Mouse (Mus musculus): ENCODE data around the gene Aanat. TPM values are rescaled to one million over a fixed set of nuclear protein-coding genes. Genes with fewer than 3 reads are reported as not detected.
A peak's percentile ranks its signal among the peaks of the same experiment; 100 is the strongest.

Gene Aanat
- polyA plus RNA-seq (2014; fragmentation: Nextera tagmentation; extraction: Ambion mirVana): 0.28 TPM in 1 of 2 replicates, not detected in the other

DNA sequence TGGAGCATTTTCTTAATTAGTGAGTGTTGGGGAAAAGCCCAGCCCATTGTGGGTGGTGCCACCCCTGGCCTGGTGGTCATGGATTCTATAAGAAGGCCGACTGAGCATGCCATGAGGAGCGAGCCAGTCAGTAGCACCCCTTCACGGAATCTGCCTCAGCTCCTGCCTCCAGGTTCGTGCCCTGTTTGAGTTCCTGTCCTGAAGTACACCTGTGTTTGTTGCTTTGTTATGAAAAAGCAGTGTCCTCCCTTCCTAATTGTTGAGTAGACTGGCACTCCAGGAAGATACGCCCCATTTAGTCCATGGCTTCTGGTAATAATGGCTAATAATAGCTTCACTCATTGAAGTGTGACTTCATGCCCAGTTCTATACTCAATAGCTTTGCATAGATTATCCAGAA is at the start of gene Aanat:
Gene Aanat (plus strand): TSS at position 123 of the 400 bp plus-strand sequence.
- ATAC-seq (ENCODE audit: insufficient number of reproducible peaks, low FRiP score, low TSS enrichment, low read depth) (no peak), DNase-seq (ENCODE audit: low spot score) (no peak)
- Histone ChIP-seq H3K36me3 (ENCODE audit: control insufficient read depth, insufficient read depth, low read length) (no peaks in the 10 kb centered on the region), H3K9ac (ENCODE audit: low read length) (no peak within 1 kb of the TSS), H3K4me3 (ENCODE audit: low read depth, low read length) (no peak within 1 kb of the TSS), H3K9me3 (ENCODE audit: control insufficient read depth, low read length) (no peaks in the 10 kb centered on the region), H3K4me2 (ENCODE audit: low read depth, severe bottlenecking) (peak within 1 kb of the TSS; percentile 24; the same call in 1 of the 2 replicates), H3K27ac (replicated peaks; ENCODE audit: low read depth, low read length) (no peak within 1 kb of the TSS), H3K4me1 (ENCODE audit: control insufficient read depth, insufficient read depth, low read length) (no peaks in the 10 kb centered on the region), H3K27me3 (ENCODE audit: control insufficient read depth, insufficient read depth, low read length) (no peaks in the 10 kb centered on the region)
- 59% methylated on average over 5 of the region's 5 CpGs for WGBS

DNA sequence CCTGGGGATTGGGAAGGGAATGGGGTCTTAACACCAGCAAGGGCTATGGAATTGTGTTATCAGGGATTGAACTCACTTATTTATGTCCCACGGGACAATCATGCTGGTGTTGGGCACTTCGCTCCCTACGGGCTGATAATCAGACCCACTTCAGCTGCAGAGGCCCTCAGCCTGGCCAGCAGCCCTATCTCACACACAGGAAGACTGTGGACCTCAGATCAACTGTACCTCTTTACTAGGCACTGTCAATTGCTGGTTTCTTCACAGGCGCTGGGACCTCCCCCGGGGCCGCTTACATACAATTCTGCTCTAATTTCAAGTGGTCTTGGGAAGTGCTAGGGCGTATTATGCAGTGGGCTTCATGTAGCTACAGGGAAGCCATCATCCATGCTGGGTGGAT is 49.5 kb upstream of the Aanat start:
- peaks cover 14% of the 10 kb centered on the region for H3K4me1 ChIP-seq (ENCODE audit: control insufficient read depth, insufficient read depth, low read length)
- peaks cover 19% of the 10 kb centered on the region for H3K36me3 ChIP-seq (ENCODE audit: control insufficient read depth, insufficient read depth, low read length)
- no peak overlapping the region for H3K9ac ChIP-seq (ENCODE audit: low read length)
- ATAC-seq (ENCODE audit: insufficient number of reproducible peaks, low FRiP score, low TSS enrichment, low read depth) (no peak), DNase-seq (ENCODE audit: low spot score) (no peak)
- H3K4me2 ChIP-seq (ENCODE audit: low read depth, severe bottlenecking): no peak overlapping the region
- 92% methylated on average over 7 of the region's 7 CpGs for WGBS
- H3K27me3 ChIP-seq (ENCODE audit: control insufficient read depth, insufficient read depth, low read length): peaks cover 31% of the 10 kb centered on the region
- H3K27ac ChIP-seq (replicated peaks; ENCODE audit: low read depth, low read length): no peak overlapping the region
- no peaks in the 10 kb centered on the region for H3K9me3 ChIP-seq (ENCODE audit: control insufficient read depth, low read length)
- no peak overlapping the region for H3K4me3 ChIP-seq (ENCODE audit: low read depth, low read length)

DNA sequence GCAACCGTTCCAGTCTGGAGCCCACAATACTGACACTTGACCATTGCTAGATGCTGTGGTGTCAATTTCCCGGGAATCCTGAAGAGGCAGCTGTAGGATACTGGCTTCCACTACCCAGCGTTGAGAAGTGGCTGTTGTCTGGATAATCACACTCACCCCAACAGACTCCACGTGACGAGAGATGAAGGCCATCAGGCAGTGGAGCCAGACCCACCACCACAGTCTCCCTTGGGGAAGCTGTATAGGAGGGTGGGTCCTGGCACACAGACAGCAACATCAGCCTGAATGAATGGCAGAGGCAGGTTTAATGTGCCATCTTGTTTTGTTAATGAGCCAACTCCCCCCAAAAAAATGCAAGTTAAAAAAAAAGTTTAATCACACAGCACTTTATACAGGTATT is 48.8 kb upstream of the Aanat start:
- H3K27me3 ChIP-seq (ENCODE audit: control insufficient read depth, insufficient read depth, low read length): peaks cover 25% of the 10 kb centered on the region
- 82% methylated on average over 5 of the region's 5 CpGs for whole genome bisulfite sequencing
- H3K4me2 ChIP-seq (ENCODE audit: low read depth, severe bottlenecking): no peak overlapping the region
- DNase-seq (ENCODE audit: low spot score) (no peak), ATAC-seq (ENCODE audit: insufficient number of reproducible peaks, low FRiP score, low TSS enrichment, low read depth) (no peak)
- no peak overlapping the region for H3K9ac ChIP-seq (ENCODE audit: low read length)
- H3K9me3 ChIP-seq (ENCODE audit: control insufficient read depth, low read length): no peaks in the 10 kb centered on the region
- peaks cover 25% of the 10 kb centered on the region for H3K36me3 ChIP-seq (ENCODE audit: control insufficient read depth, insufficient read depth, low read length)
- no peak overlapping the region for H3K27ac ChIP-seq (replicated peaks; ENCODE audit: low read depth, low read length)
- no peak overlapping the region for H3K4me3 ChIP-seq (ENCODE audit: low read depth, low read length)
- H3K4me1 ChIP-seq (ENCODE audit: control insufficient read depth, insufficient read depth, low read length): peaks cover 8% of the 10 kb centered on the region

DNA sequence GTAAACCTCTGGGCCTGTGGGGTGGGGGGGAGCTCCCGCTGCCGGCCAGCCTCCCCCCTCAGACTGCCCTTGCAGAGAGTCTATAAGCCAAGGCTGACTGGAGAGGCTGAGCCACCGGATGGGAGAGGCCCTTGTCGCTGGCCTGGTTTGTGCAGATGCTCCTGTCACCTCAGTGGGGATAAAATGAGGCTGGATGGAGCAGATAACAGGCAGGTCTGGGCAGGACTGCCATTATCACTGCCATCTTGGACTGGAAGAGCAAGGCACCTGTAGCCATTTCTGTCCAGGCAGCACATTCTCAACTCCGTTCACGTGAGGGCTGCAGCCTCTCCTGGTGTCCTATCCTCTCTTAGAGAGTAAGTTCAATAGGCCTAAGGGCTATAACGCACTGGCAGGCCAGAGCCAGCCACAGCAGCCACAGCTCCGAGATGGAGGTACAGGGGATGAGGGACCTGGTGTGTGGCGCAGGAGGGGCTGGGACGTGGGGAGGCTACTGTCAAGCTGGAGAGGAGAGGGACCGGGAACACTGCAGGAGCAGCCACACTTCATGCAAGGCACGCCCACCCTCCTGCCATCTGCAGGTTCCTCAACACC is 48.0 kb upstream of the Aanat start:
- no peak overlapping the region for H3K27ac ChIP-seq (replicated peaks; ENCODE audit: low read depth, low read length)
- H3K4me3 ChIP-seq (ENCODE audit: low read depth, low read length): no peak overlapping the region
- 86% methylated on average over 12 of the region's 12 CpGs for WGBS
- H3K9ac ChIP-seq (ENCODE audit: low read length): no peak overlapping the region
- H3K4me2 ChIP-seq (ENCODE audit: low read depth, severe bottlenecking): no peak overlapping the region
- peaks cover 30% of the 10 kb centered on the region for H3K36me3 ChIP-seq (ENCODE audit: control insufficient read depth, insufficient read depth, low read length)
- no peak for ATAC-seq (ENCODE audit: insufficient number of reproducible peaks, low FRiP score, low TSS enrichment, low read depth)
- H3K27me3 ChIP-seq (ENCODE audit: control insufficient read depth, insufficient read depth, low read length): peaks cover 17% of the 10 kb centered on the region
- DNase-seq (ENCODE audit: low spot score): no peak
- H3K4me1 ChIP-seq (ENCODE audit: control insufficient read depth, insufficient read depth, low read length): peaks cover 5% of the 10 kb centered on the region; the same call in 1 of the 2 replicates
- no peaks in the 10 kb centered on the region for H3K9me3 ChIP-seq (ENCODE audit: control insufficient read depth, low read length)

DNA sequence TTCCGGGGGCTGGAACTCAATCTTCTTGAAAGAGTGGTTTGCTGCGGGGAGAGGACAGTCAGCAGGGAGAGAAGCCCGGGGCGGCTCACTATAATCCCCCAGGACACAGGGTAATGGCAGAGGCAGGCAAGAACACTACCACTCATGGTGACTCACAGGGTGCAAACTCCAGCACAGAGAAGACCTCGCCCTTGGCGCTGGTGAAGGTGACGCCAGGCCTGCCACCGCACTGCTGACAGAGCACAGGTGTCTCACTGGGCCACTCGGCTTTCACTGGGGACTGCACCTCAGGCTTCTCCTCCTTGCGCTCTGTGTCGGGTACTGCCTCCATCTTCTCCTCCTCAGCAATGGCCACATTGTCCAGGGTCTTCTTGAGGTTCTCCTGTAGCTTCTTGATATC is 45.0 kb upstream of the Aanat start:
- H3K9ac ChIP-seq (ENCODE audit: low read length): no peak overlapping the region
- no peak for ATAC-seq (ENCODE audit: insufficient number of reproducible peaks, low FRiP score, low TSS enrichment, low read depth)

DNA sequence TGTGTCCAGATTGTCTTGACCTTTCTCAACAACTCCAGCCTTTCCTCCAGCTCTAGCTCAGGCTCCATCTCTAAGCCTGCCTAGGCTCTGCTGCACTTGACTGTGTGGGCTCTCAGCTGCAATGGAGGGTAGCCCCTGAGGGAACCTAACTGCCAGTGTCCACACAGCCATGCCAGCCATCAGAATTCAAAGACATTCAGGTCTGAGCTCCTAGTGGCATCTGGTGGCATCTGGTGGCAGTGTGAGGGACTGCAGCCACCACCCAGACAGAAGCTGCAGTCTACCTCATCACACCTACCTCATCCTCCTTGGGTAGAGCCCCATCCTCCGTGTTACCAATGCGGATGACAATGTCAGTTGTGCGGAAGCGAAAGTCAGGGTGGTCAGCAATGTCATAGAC is 43.1 kb upstream of the Aanat start:
- no peak overlapping the region for H3K9ac ChIP-seq (ENCODE audit: low read length)
- no peak overlapping the region for H3K4me3 ChIP-seq (ENCODE audit: low read depth, low read length)
- H3K4me2 ChIP-seq (ENCODE audit: low read depth, severe bottlenecking): no peak overlapping the region
- H3K4me1 ChIP-seq (ENCODE audit: control insufficient read depth, insufficient read depth, low read length): no peaks in the 10 kb centered on the region
- no peaks in the 10 kb centered on the region for H3K27me3 ChIP-seq (ENCODE audit: control insufficient read depth, insufficient read depth, low read length)
- no peaks in the 10 kb centered on the region for H3K9me3 ChIP-seq (ENCODE audit: control insufficient read depth, low read length)
- no peak overlapping the region for H3K27ac ChIP-seq (replicated peaks; ENCODE audit: low read depth, low read length)
- WGBS: 87% methylated on average over 4 of the region's 4 CpGs
- peaks cover 45% of the 10 kb centered on the region for H3K36me3 ChIP-seq (ENCODE audit: control insufficient read depth, insufficient read depth, low read length)
- ATAC-seq (ENCODE audit: insufficient number of reproducible peaks, low FRiP score, low TSS enrichment, low read depth) (no peak), DNase-seq (ENCODE audit: low spot score) (peak; percentile 49)

More for the DNA sequence above, 45.0 kb upstream of the Aanat start:
- Histone ChIP-seq H3K27ac (replicated peaks; ENCODE audit: low read depth, low read length) (no peak overlapping the region), H3K4me3 (ENCODE audit: low read depth, low read length) (no peak overlapping the region), H3K9me3 (ENCODE audit: control insufficient read depth, low read length) (no peaks in the 10 kb centered on the region), H3K27me3 (ENCODE audit: control insufficient read depth, insufficient read depth, low read length) (no peaks in the 10 kb centered on the region), H3K36me3 (ENCODE audit: control insufficient read depth, insufficient read depth, low read length) (peaks cover 45% of the 10 kb centered on the region), H3K4me1 (ENCODE audit: control insufficient read depth, insufficient read depth, low read length) (no peaks in the 10 kb centered on the region), H3K4me2 (ENCODE audit: low read depth, severe bottlenecking) (no peak overlapping the region)
- no peak for DNase-seq (ENCODE audit: low spot score)
- 95% methylated on average over 11 of the region's 11 CpGs for WGBS

DNA sequence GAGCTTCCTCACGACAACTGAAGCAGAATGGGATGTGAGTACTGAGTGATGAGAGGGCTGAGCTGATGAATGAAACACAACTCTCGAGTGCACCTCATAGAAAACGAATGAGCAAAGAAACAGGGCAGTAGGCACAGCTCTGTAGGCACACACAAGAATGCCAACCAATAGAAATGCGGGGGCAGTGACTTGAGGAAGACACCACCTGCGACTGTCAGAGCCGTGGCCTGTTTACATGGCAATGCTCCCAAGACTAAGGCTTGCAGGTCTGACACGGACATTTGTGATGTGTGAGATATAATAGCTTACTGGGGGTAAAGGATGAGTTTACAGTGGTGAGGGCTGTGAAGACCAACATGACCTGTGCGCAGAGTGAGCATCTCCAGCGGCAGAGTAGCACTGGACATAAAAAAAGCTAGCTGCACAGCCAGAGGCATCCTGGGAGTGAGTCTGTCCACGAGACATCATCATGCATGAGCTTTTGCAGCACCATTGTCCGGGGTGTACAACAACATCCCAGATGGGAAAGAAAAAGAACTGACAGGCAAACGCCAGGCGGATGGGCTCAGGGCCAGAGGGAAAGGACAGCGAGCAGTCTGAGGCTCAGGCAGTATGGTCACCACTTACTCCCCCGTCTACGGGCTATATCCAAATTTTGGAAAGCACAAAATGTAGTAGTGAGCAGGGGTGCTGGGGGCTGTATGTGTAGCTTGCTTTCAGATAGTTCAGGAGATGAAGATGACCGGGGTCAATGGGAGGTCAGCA is 38.8 kb upstream of the Aanat start:
- DNase-seq (ENCODE audit: low spot score) (no peak), ATAC-seq (ENCODE audit: insufficient number of reproducible peaks, low FRiP score, low TSS enrichment, low read depth) (no peak)
- Histone ChIP-seq H3K9ac (ENCODE audit: low read length) (no peak overlapping the region), H3K4me3 (ENCODE audit: low read depth, low read length) (no peak overlapping the region), H3K36me3 (ENCODE audit: control insufficient read depth, insufficient read depth, low read length) (peaks cover 23% of the 10 kb centered on the region), H3K27ac (replicated peaks; ENCODE audit: low read depth, low read length) (no peak overlapping the region), H3K4me1 (ENCODE audit: control insufficient read depth, insufficient read depth, low read length) (peaks cover 10% of the 10 kb centered on the region), H3K4me2 (ENCODE audit: low read depth, severe bottlenecking) (no peak overlapping the region), H3K9me3 (ENCODE audit: control insufficient read depth, low read length) (no peaks in the 10 kb centered on the region), H3K27me3 (ENCODE audit: control insufficient read depth, insufficient read depth, low read length) (no peaks in the 10 kb centered on the region)
- WGBS: 92% methylated on average over 17 of the region's 17 CpGs

DNA sequence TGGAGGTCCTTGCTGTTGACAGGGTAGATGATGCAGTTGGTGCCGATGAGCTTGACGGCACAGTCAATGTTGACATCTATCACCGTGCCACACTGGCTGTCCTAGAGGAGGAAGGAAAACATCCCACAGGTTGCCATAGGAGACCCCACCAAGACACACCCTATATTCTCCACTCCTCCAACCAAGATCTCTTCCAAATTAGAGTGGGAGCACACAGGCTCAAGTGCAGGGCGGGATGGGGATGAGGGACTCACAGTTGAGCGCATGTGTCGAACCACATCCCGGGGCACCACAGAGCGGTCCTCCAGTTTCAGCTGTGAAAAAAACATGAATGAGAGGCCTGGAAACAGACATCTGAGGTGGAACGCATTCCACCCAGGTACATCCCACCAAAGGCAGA is 37.5 kb upstream of the Aanat start:
- DNase-seq (ENCODE audit: low spot score) (no peak), ATAC-seq (ENCODE audit: insufficient number of reproducible peaks, low FRiP score, low TSS enrichment, low read depth) (no peak)
- H3K4me1 ChIP-seq (ENCODE audit: control insufficient read depth, insufficient read depth, low read length): peaks cover 11% of the 10 kb centered on the region
- H3K9ac ChIP-seq (ENCODE audit: low read length): no peak overlapping the region
- H3K36me3 ChIP-seq (ENCODE audit: control insufficient read depth, insufficient read depth, low read length): peaks cover 17% of the 10 kb centered on the region; the same call in 1 of the 2 replicates
- no peak overlapping the region for H3K4me2 ChIP-seq (ENCODE audit: low read depth, severe bottlenecking)
- H3K9me3 ChIP-seq (ENCODE audit: control insufficient read depth, low read length): no peaks in the 10 kb centered on the region
- 98% methylated on average over 9 of the region's 9 CpGs for WGBS
- H3K4me3 ChIP-seq (ENCODE audit: low read depth, low read length): no peak overlapping the region
- H3K27me3 ChIP-seq (ENCODE audit: control insufficient read depth, insufficient read depth, low read length): no peaks in the 10 kb centered on the region
- no peak overlapping the region for H3K27ac ChIP-seq (replicated peaks; ENCODE audit: low read depth, low read length)

Measured in limb, embryonic 11.5 days (tissue).